Mouse (Mus musculus) embryo, embryonic 11 days (tissue): ENCODE measurements around the gene Smc1b.
"Not testable (repeated sequence)": the region's sequence is repeated elsewhere in the genome, so short reads cannot be mapped to it uniquely, and the experiment has no call there.

Experiments used
- DNase-seq: peaks from one replicate; pipeline ENCODE4 v3.0.0-alpha.2; 2015

The Smc1b gene

GRCm38 (mm10) chr15:85085641-85086040, 46.1 kb downstream of the Smc1b start:
- no peak for DNase-seq

- no peak for DNase-seq
These were observed 59.1 kb downstream of the Smc1b start for GRCm38 (mm10) chr15:85072651-85073050.

- DNase-seq: peak; percentile 70
These were observed 61.2 kb downstream of the Smc1b start for GRCm38 (mm10) chr15:85070561-85070960.

GRCm38 (mm10) chr15:85063421-85063820, 68.3 kb downstream of the Smc1b start:
- DNase-seq: no peak

GRCm38 (mm10) chr15:85055186-85055585, 76.6 kb downstream of the Smc1b start:
- no peak for DNase-seq

GRCm38 (mm10) chr15:85054098-85054497, 77.7 kb downstream of the Smc1b start:
- DNase-seq: no peak

- no peak for DNase-seq
These were observed 82.0 kb downstream of the Smc1b start for GRCm38 (mm10) chr15:85049758-85050157.

- no peak for DNase-seq
These were observed 83.9 kb downstream of the Smc1b start for GRCm38 (mm10) chr15:85047865-85048264.

- DNase-seq: no peak
These were observed 85.4 kb downstream of the Smc1b start for GRCm38 (mm10) chr15:85046230-85046950.

GRCm38 (mm10) chr15:85043761-85044160, 88.0 kb downstream of the Smc1b start:
- no peak for DNase-seq

GRCm38 (mm10) chr15:85043116-85043515, 88.6 kb downstream of the Smc1b start:
- DNase-seq: no peak

- peak; percentile 86 for DNase-seq
These were observed 89.3 kb downstream of the Smc1b start for GRCm38 (mm10) chr15:85042361-85042954.

- no peak for DNase-seq
These were observed 90.1 kb downstream of the Smc1b start for GRCm38 (mm10) chr15:85041546-85042225.

- peak; percentile 10 for DNase-seq
These were observed 94.4 kb downstream of the Smc1b start for GRCm38 (mm10) chr15:85037343-85037690.

GRCm38 (mm10) chr15:85036566-85037342, 95.0 kb downstream of the Smc1b start:
- peak; percentile 98 for DNase-seq

- DNase-seq: not testable (repeated sequence)
These were observed 97.8 kb downstream of the Smc1b start for GRCm38 (mm10) chr15:85033916-85034315.

GRCm38 (mm10) chr15:85031866-85032265, 99.9 kb downstream of the Smc1b start:
- DNase-seq: no peak

- DNase-seq: not testable (repeated sequence)
These were observed 101.1 kb downstream of the Smc1b start for GRCm38 (mm10) chr15:85030643-85031042.

- not testable (repeated sequence) for DNase-seq
These were observed 103.1 kb downstream of the Smc1b start, which contains the start of gene Fam118a for GRCm38 (mm10) chr15:85028648-85029047. Gene Fam118a (plus strand): TSS chr15:85028948.

GRCm38 (mm10) chr15:85027740-85028139, 104.0 kb downstream of the Smc1b start:
- no peak for DNase-seq

GRCm38 (mm10) chr15:85026197-85026596, 105.6 kb downstream of the Smc1b start:
- DNase-seq: no peak

GRCm38 (mm10) chr15:85022211-85022610, 109.6 kb downstream of the Smc1b start:
- no peak for DNase-seq
